Mouse (Mus musculus): Measurements from ENCODE around the gene Taf6. TPM values are rescaled to one million over a fixed set of nuclear protein-coding genes. Genes with fewer than 3 reads are reported as not detected.

Taf6 gene
- polyA plus RNA-seq (2012; rRNA removed): 23.8 and 24.7 TPM in 2 replicates

GRCm38 (mm10) chr5:138186950-138187638, at the start of gene Taf6, which contains the start of gene Cnpy4:
Taf6 (minus strand) TSS chr5:138187451.
Cnpy4 (plus strand) TSS chr5:138187485.

GRCm38 (mm10) chr5:138225700-138226099, 38.4 kb upstream of the Taf6 start, which contains the start of gene Nxpe5:
Nxpe5 (plus strand) TSS chr5:138225898.

GRCm38 (mm10) chr5:138193771-138194727, 6.8 kb upstream of the Taf6 start, which contains the start of gene Mblac1:
Mblac1 (plus strand) TSS chr5:138194314.

GRCm38 (mm10) chr5:138171695-138172491, 15.4 kb downstream of the Taf6 start, which contains the start of the genes Ap4m1 and Mcm7:
Ap4m1 (plus strand) TSS chr5:138172002.
Mcm7 (minus strand) TSS chr5:138172422.

DNA sequence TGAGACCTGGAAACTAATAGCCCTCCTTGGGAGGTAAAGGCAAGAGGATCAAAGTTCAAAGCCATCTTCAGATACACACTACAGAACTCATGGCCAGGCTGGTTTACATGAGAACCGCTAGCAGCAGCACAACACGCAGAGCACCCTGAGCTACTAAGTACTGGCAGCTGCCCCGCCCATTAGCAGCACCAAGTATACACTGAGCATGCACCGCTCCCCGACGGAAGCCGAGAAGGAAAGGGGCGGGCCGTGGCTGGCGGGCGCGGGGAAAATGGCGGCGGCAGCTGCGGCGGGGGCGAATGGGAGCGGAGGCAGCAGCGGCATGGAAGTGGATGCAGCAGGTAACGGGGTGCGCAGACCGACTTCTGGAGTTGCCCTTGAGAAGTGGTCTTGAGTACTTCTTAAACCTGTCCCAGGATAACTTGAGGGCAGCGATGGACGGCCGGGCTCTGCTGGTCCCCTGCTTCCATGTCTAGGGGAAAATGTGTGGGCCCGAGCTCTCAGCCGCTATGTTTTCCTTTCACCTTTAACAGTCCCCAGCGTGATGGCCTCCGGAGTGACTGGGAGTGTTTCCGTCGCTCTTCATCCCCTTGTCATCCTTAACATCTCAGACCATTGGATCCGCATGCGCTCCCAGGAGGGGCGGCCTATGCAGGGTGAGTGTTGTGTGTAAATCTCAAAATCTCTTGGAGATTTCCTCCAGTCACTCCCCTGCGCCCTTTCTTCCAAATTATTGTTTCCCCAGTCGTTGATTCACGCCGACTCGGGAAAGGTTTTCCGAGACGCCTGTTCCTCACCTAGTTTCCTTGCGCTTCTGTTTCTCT, 26.2 kb downstream of the Taf6 start, which contains the start of gene Cops6:
Gene Cops6, plus strand, starts transcription at position 230 of the 824 bp plus-strand sequence.

GRCm38 (mm10) chr5:138155443-138155976, 31.7 kb downstream of the Taf6 start, which contains the start of gene Zfp113:
Zfp113 (minus strand) TSS chr5:138155744.

Other genes starting within 250 kb of the Taf6 start
- 0.30 and 0.49 TPM in 2 replicates for gene Gjc3, start 224.4 kb downstream of the Taf6 start, polyA plus RNA-seq (2012; rRNA removed)
- 584 and 631 TPM in 2 replicates for gene Azgp1, start 205.9 kb downstream of the Taf6 start, polyA plus RNA-seq (2012; rRNA removed)
- not detected in 2 replicates for gene Smok3a, start 166.2 kb downstream of the Taf6 start, polyA plus RNA-seq (2012; rRNA removed)
- gene Smok3b, start 166.0 kb downstream of the Taf6 start, polyA plus RNA-seq (2012; rRNA removed): 0.01 TPM in 1 of 2 replicates, not detected in the other
- not detected in 2 replicates for gene Smok3c, start 134.3 kb downstream of the Taf6 start, polyA plus RNA-seq (2012; rRNA removed)
- 2.9 and 3.0 TPM in 2 replicates for gene Zkscan1, start 102.4 kb downstream of the Taf6 start, polyA plus RNA-seq (2012; rRNA removed)
- 10.0 and 10.6 TPM in 2 replicates for gene Zscan21, start 70.5 kb downstream of the Taf6 start, polyA plus RNA-seq (2012; rRNA removed)
- 1.4 and 1.6 TPM in 2 replicates for gene Zfp113, start 31.7 kb downstream of the Taf6 start, polyA plus RNA-seq (2012; rRNA removed)
- 113 and 134 TPM in 2 replicates for gene Cops6, start 26.4 kb downstream of the Taf6 start, polyA plus RNA-seq (2012; rRNA removed)
- 10.2 and 11.1 TPM in 2 replicates for gene Ap4m1, start 15.4 kb downstream of the Taf6 start, polyA plus RNA-seq (2012; rRNA removed)
- gene Mcm7, start 15.0 kb downstream of the Taf6 start, polyA plus RNA-seq (2012; rRNA removed): 65.8 and 67.1 TPM in 2 replicates
- 6.9 TPM in 2 replicates for gene Cnpy4, start within 50 bp of the Taf6 start, polyA plus RNA-seq (2012; rRNA removed)
- gene Mblac1, start 6.9 kb upstream of the Taf6 start, polyA plus RNA-seq (2012; rRNA removed): 1.7 and 1.8 TPM in 2 replicates
- gene Nxpe5, start 38.4 kb upstream of the Taf6 start, polyA plus RNA-seq (2012; rRNA removed): 0.12 and 0.16 TPM in 2 replicates
- 59.3 and 63.4 TPM in 2 replicates for gene Lamtor4, start 68.0 kb upstream of the Taf6 start, polyA plus RNA-seq (2012; rRNA removed)
- 20.7 and 25.8 TPM in 2 replicates for gene BC037034, start 76.6 kb upstream of the Taf6 start, polyA plus RNA-seq (2012; rRNA removed)
- 0.02 TPM in 2 replicates for gene Gal3st4, start 85.4 kb upstream of the Taf6 start, polyA plus RNA-seq (2012; rRNA removed)
- not detected in 2 replicates for gene Gm43720, start 92.5 kb upstream of the Taf6 start, polyA plus RNA-seq (2012; rRNA removed)
- gene Gpc2, start 92.6 kb upstream of the Taf6 start, polyA plus RNA-seq (2012; rRNA removed): 1.5 and 2.1 TPM in 2 replicates
- gene Stag3, start 92.8 kb upstream of the Taf6 start, polyA plus RNA-seq (2012; rRNA removed): 1.8 and 2.9 TPM in 2 replicates
- 0.51 and 0.54 TPM in 2 replicates for gene Pvrig, start 154.5 kb upstream of the Taf6 start, polyA plus RNA-seq (2012; rRNA removed)

Measured in liver, embryonic 18 days (tissue).